Mouse (Mus musculus): Measurements from ENCODE around the gene Snx33.

DNA sequence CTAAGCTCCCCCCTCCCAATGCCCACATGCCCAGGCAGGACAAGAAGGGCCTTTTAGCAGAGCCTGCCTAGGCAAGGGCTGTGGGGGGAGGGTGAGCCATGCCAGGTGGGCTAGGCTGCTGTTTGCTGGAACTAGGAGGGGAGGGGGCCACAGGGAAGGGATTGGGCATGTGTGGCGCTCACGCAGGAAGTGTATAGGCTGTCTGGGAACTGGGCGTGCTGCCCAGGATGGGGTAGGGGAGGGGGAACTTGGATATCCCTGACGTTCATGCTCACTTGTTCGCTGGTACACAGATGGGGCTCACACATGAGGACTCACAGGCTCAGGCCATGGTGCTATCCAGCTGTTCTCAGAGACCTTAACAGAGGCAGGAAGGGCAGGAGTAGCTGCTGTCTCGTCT lies 59.9 kb downstream of the Snx33 start:
- TF ChIP-seq CTCF (IDR thresholded peaks at IDR 0.05; ENCODE audit: low read depth) (no peak), EP300 (optimal IDR thresholded peaks at IDR 0.05) (no peak)
